Mouse (Mus musculus): ENCODE data around the gene Tnnc2.

- TF ChIP-seq POLR2A (IDR thresholded peaks at IDR 0.05; ENCODE audit: borderline replicate concordance, low read depth, low read length) (no peak), CTCF (IDR thresholded peaks at IDR 0.05; ENCODE audit: low read depth, low read length) (peak; percentile 28; the same call in 1 of the 2 replicates)
Measured at GRCm38 (mm10) chr2:164793236-164793635, 13.5 kb upstream of the Tnnc2 start.

All from bone marrow macrophage, adult 2 months (primary cell).